21 mouse cellular contexts compared by ENCODE assay signal in genomic region chr5:150265005-150265404, GRCm38 (mm10).
"Had no signal": no experiment of that assay in that cellular context is flagged by ENCODE, and none has a peak within 500 bp of the region (broad histone marks: within the 10 kb centered on the region; RNA-seq: fewer than 3 reads in every experiment).

No protein-coding gene starts in this region.

- H3K27me3 ChIP-seq: lung, embryonic 15.5 days; megakaryocyte, embryonic 14.5 days; midbrain, embryonic 12.5 days; neural tube, embryonic 13.5 days; neural tube, embryonic 15.5 days; stomach, embryonic 15.5 days had no signal

- H3K4me3 ChIP-seq: lung, embryonic 15.5 days; megakaryocyte, embryonic 14.5 days; midbrain, embryonic 12.5 days; myocyte; neural tube, embryonic 13.5 days; neural tube, embryonic 15.5 days; stomach, embryonic 15.5 days had no signal

- DNase-seq: lung, adult 2 months; lung, postnatal 14 days; lung, postnatal 36 days; midbrain, embryonic 14.5 days; right cerebral cortex, adult 18-20 months; right cerebral cortex, postnatal 25 days; right cerebral cortex, postnatal 4 days; thymus, adult 2 months; thymus, postnatal 25 days; thymus, postnatal 4 days had no signal

- H3K9ac ChIP-seq: lung, embryonic 15.5 days; midbrain, embryonic 12.5 days; neural tube, embryonic 13.5 days; neural tube, embryonic 15.5 days; stomach, embryonic 15.5 days had no signal

- H3K9me3 ChIP-seq: lung, embryonic 15.5 days; midbrain, embryonic 12.5 days; neural tube, embryonic 13.5 days; neural tube, embryonic 15.5 days; stomach, embryonic 15.5 days had no signal

- ATAC-seq: lung, postnatal 0 days; midbrain, embryonic 16.5 days had no signal

- H3K27ac ChIP-seq: lung, embryonic 15.5 days; macrophage; midbrain, embryonic 12.5 days; neural tube, embryonic 13.5 days; neural tube, embryonic 15.5 days; stomach, embryonic 15.5 days; stomach, postnatal 0 days had no signal

- H3K4me2 ChIP-seq: lung, embryonic 15.5 days; midbrain, embryonic 12.5 days; neural tube, embryonic 13.5 days; neural tube, embryonic 15.5 days; stomach, embryonic 15.5 days had no signal

- H3K36me3 ChIP-seq: lung, embryonic 15.5 days; midbrain, embryonic 12.5 days; neural tube, embryonic 15.5 days; stomach, embryonic 15.5 days had no signal
